Mouse (Mus musculus): ENCODE data around the gene Smarcb1. TPM values are rescaled to one million over a fixed set of nuclear protein-coding genes. Genes with fewer than 3 reads are reported as not detected.

Gene Smarcb1
- total and polyA plus RNA-seq, 3 experiments = 76.2 to 96.0 (median 94.9) TPM

GRCm38 (mm10) chr10:75896208-75896607 lies 25.2 kb downstream of the Smarcb1 start (continued):
- TF ChIP-seq ELF1 (IDR thresholded peaks at IDR 0.05; ENCODE audit: low read depth, low read length) = no peak
- TF ChIP-seq POLR2AphosphoS2 (IDR thresholded peaks at IDR 0.05; ENCODE audit: low read depth, low read length) = no peak
- peak; percentile 19; the same call in 1 of the 2 replicates for TF ChIP-seq EP300 (IDR thresholded peaks at IDR 0.05; ENCODE audit: low read length)
- TF ChIP-seq TCF12 (IDR thresholded peaks at IDR 0.05; ENCODE audit: low read depth, low read length) = peak; percentile 69
- peak; percentile 31; the same call in 1 of the 2 replicates for TF ChIP-seq MAX (IDR thresholded peaks at IDR 0.05; ENCODE audit: low read length)
- peak; percentile 67; the same call in 1 of the 2 replicates for TF ChIP-seq MAZ (IDR thresholded peaks at IDR 0.05; ENCODE audit: low read depth, low read length)
- TF ChIP-seq RAD21 (IDR thresholded peaks at IDR 0.05; ENCODE audit: low read depth, low read length) = peak; percentile 29
- peak; percentile 71; the same call in 1 of the 2 replicates for TF ChIP-seq SIN3A (IDR thresholded peaks at IDR 0.05; ENCODE audit: low read length)

DNA sequence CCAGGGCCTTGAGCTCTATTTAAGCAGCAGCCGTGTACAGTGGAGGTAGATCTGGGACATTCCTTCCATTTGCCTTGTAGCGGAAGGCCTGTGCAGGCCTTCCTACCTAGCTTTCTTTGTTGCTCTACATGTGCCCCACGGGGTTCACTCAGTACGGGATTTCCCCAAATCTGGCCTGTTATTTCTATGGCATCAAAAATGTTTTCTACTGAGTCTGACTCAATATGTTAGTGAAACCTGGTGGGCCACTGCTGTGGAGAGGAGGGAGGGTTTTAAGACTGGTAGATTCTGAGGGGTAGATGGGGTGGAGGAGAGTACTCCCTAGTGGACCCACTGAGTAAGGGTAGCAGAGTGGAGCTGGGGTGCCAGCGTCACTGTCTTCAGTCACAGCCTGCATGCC lies 25.7 kb downstream of the Smarcb1 start:
- H3K36me3 ChIP-seq (replicated peaks in 1 of 2; ENCODE audit: control insufficient read depth in 1 of 2, insufficient read depth in 1 of 2, low read length in 1 of 2) = peaks cover 16 to 67% of the 10 kb centered on the region in 2 experiments

More for the DNA sequence above, 25.7 kb downstream of the Smarcb1 start:
- dilution Hi-C loops (cut with MboI; ENCODE audit: extremely low pct_ligation_motif_present, extremely low pct_unique_long_range_greater_than_20kb, low sequenced_read_pairs) = no loop called here
- Histone ChIP-seq H3K4me1 (ENCODE audit: control insufficient read depth in 1 of 2, insufficient read depth in 2 of 2) (peaks cover 33 to 70% of the 10 kb centered on the region in 2 experiments), H3K4me2 (ENCODE audit: insufficient read depth, low read depth, poor library complexity, severe bottlenecking) (peak overlapping the region; percentile 76), H3K9me3 (replicated peaks; ENCODE audit: low read length) (no peaks in the 10 kb centered on the region), H3K4me3 (replicated peaks in 1 of 3; ENCODE audit: low read depth in 2 of 3, low read length in 2 of 3, poor library complexity in 1 of 3) (peak overlapping the region; percentile 1 to 55 (median 46)), H3K79me2 (replicated peaks; ENCODE audit: control insufficient read depth, extremely low read depth, insufficient read depth, poor library complexity, severe bottlenecking) (no peaks in the 10 kb centered on the region; the same call in 1 of the 2 replicates), H3K9ac (ENCODE audit: insufficient read depth, low read depth) (peak overlapping the region; percentile 51; the same call in 1 of the 2 replicates), H3K27ac (ENCODE audit: insufficient read depth, low read depth) (peak overlapping the region; percentile 99), H3K27me3 (replicated peaks) (no peaks in the 10 kb centered on the region)
- in situ Hi-C loops (cut with MboI; ENCODE audit: low pct_ligation_motif_present, low pct_unique_long_range_greater_than_20kb, low sequenced_read_pairs) = loop anchor here (5.0 kb wide), 1 partner anchor 42 kb away; the partner anchor contains the start of gene Mmp11
- peak; percentile 81 for DNase-seq (ENCODE audit: extremely low read depth)
- peak; percentile 61 for TF ChIP-seq JUN (IDR thresholded peaks at IDR 0.05; ENCODE audit: insufficient read depth, low read depth, low read length)
- peak; percentile 56; the same call in 1 of the 2 replicates for TF ChIP-seq SIN3A (IDR thresholded peaks at IDR 0.05; ENCODE audit: low read length)
- TF ChIP-seq ELF1 (IDR thresholded peaks at IDR 0.05; ENCODE audit: low read depth, low read length) = peak; percentile 41; the same call in 1 of the 2 replicates
- TF ChIP-seq MXI1 (IDR thresholded peaks at IDR 0.05; ENCODE audit: low read depth, low read length) = peak; percentile 40
- TF ChIP-seq USF1 (IDR thresholded peaks at IDR 0.05; ENCODE audit: low read depth, low read length) = no peak
- TF ChIP-seq BHLHE40 (IDR thresholded peaks at IDR 0.05; ENCODE audit: low read depth, low read length) = peak; percentile 68; the same call in 1 of the 2 replicates
- peak; percentile 96 for TF ChIP-seq IRF4 (IDR thresholded peaks at IDR 0.05; ENCODE audit: low read depth, low read length)
- TF ChIP-seq ETS1 (conservative IDR thresholded peaks at IDR 0.05; ENCODE audit: low read depth, low read length) = peak; percentile 65; the same call in 1 of the 2 replicates
- TF ChIP-seq USF2 (conservative IDR thresholded peaks at IDR 0.05; ENCODE audit: low read depth, low read length) = no peak
- TF ChIP-seq E2F4 (IDR thresholded peaks at IDR 0.05; ENCODE audit: insufficient replicate concordance, low read depth, low read length) = no peak
- TF ChIP-seq ZNF384 (IDR thresholded peaks at IDR 0.05; ENCODE audit: low read depth, low read length) = peak; percentile 36
- TF ChIP-seq EP300 (IDR thresholded peaks at IDR 0.05; ENCODE audit: low read length) = peak; percentile 78
- 0 out of 2 replicates have a peak, but pooled peaks have one; percentile 36 for TF ChIP-seq UBTF (IDR thresholded peaks at IDR 0.05; ENCODE audit: low read depth, low read length)
- peak; percentile 74 for TF ChIP-seq JUND (conservative IDR thresholded peaks at IDR 0.05; ENCODE audit: low read depth, low read length)
- peak; percentile 39; the same call in 1 of the 2 replicates for TF ChIP-seq RCOR1 (conservative IDR thresholded peaks at IDR 0.05; ENCODE audit: low read depth, low read length)
- TF ChIP-seq RAD21 (IDR thresholded peaks at IDR 0.05; ENCODE audit: low read depth, low read length) = peak; percentile 43
- TF ChIP-seq TCF12 (IDR thresholded peaks at IDR 0.05; ENCODE audit: low read depth, low read length) = peak; percentile 61; the same call in 1 of the 2 replicates
- TF ChIP-seq MEF2A (IDR thresholded peaks at IDR 0.05; ENCODE audit: borderline replicate concordance, low read depth, low read length) = 0 out of 2 replicates have a peak, but pooled peaks have one; percentile 21
- no peak for TF ChIP-seq SMC3 (IDR thresholded peaks at IDR 0.05; ENCODE audit: low read depth, low read length)
- TF ChIP-seq CTCF (conservative IDR thresholded peaks at IDR 0.05 in 1 of 2, IDR thresholded peaks at IDR 0.05 in 1 of 2; ENCODE audit: low read depth in 2 of 2, low read length in 2 of 2) = peak in 1 of 2 experiments; percentile 45; a peak in 2 of 4 replicates
- no peak for TF ChIP-seq TBP (conservative IDR thresholded peaks at IDR 0.05; ENCODE audit: low read depth, low read length)
- TF ChIP-seq MAZ (IDR thresholded peaks at IDR 0.05; ENCODE audit: low read depth, low read length) = 0 out of 2 replicates have a peak, but pooled peaks have one; percentile 83
